Mouse (Mus musculus) ovary, postnatal 14 days (tissue): ENCODE measurements around the gene Card14.
"Not testable (repeated sequence)": the region's sequence is repeated elsewhere in the genome, so short reads cannot be mapped to it uniquely, and the experiment has no call there.

ENCODE experiments used
- DNase-seq: peaks from one replicate; pipeline ENCODE4 v3.0.0; 2022; ENCODE audit warnings: low spot score

Card14 gene

DNA sequence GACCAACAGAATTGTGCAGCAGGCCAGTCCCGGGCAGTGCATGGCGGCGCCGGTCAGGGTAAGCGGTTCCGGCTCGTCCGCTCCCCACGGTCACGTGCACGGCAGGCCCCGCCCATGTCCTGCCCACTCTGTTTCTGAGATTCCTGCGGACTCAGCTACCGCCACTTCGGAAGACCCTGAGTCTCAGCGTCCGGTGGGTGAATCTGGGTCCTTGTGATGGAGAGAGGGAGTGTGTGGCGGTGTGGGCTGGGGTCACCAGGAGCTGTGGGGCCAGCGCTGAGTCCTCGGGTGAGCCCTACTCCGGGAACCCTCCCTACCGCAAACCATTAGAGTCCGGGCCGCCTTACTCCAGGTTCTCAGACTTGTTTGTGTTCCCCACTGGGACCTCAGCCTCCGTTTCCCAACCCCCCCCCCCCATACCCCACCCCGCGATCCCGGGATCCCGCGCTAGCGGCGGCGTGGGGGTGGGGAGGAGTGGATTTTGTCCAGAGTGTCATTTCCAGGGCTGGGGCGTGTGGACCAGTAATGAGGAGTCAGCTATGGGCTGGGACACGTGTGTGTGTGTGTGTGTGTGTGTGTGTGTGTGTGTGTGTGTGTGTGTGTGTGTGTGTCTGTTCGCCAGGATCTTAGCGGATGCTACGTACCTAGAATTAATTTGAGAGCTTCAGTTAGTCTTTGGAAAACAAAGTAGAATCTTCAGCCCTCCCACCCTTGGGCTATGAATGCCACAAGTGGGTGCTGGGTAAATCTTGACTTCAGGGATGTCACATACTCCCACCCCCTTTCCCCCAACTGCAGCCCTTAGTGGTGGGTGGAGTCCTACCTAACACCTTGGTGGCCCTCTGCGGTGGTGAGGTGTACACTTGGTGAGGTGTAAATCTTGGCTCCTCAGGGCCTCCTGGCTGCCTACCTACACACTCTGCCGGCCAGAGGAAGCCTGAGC is 48.1 kb downstream of the Card14 start, which contains the start of the genes Sgsh and Slc26a11:
Gene Sgsh (minus strand): TSS at position 94 of the 943 bp plus-strand sequence.
Gene Slc26a11 (plus strand): TSS at position 115 of the 943 bp plus-strand sequence.
- DNase-seq = peak; percentile 81

DNA sequence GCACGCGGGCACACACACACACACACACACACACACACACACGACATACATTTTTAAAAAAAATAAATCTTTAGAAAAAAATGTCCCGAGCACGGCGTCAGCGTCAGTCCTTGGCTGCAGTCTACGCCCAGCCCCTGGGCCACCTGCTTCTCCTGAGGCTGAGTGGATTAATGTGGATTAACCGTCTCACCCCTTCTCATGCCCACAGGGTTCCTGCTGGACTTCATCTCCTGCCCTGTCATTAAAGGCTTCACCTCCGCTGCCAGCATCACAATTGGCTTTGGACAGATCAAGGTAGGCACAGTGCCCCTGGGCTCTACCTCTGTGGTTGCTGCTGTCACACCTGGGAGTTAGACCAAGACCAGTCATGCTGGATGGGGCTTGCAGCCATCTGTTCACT is 51.5 kb downstream of the Card14 start:
- no peak for DNase-seq

DNA sequence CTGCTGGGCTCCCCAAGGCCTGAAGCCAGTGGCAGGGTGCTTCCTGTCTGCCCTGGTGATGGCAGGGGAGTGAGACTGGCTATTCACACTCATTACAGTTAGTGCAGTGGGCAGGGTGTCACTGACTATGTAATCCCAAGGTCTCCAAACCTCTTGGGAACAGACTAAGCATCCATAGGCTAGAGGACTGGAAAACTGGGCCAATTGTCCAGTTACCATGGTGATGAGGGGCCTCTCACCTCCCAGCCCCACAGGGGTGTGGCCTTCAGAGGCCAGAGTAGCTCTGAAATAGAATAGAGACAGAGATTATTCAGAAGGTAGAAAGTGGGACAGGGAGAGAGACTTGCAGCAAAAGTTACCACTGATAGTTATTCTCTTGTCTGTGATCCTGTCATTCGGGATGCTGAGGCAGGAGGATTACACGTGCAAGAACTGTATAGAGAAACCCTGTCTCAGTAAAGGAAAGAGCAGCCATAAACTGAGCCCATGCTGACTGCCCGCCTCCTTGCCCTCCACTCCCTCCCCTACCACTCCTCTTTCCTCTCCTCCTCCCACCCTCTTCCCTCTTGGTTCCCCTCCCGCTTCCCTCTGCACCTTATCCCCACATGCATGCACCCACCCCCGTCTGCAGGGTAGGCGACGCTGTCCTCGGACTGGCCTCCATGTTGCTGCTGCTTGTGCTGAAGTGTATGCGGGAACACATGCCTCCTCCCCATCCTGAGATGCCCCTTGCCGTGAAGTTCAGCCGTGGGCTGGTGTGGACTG is 55.4 kb downstream of the Card14 start:
- DNase-seq = no peak

DNA sequence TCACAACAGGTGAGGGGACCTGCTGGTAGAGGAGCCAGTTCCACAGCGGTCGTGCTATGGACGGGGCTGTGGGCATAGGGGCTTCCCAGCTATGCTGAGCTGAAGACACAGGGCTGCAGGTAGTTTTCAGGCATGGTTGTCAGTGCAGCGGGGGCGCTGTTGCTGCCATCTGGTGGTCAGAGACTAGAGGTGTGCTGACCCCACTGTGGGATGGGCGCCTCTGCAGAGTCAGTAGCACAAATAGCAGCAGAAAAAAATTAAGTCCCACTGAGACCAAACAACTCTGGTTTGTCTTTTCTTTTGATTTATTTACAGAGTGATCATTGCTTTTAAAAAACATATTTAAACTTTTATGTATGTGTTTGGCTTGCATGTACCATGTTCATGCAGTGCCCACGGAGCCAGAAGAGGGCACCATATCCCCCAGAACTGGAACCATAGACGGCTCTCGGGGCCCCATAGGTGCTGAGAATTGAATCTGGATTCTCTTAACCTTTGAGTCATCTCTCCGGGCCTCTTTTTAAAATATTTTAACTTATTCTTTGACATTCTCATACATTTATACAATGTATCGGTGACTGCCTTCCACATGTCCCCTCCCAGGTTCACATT is 56.1 kb downstream of the Card14 start:
- DNase-seq = peak; percentile 64

DNA sequence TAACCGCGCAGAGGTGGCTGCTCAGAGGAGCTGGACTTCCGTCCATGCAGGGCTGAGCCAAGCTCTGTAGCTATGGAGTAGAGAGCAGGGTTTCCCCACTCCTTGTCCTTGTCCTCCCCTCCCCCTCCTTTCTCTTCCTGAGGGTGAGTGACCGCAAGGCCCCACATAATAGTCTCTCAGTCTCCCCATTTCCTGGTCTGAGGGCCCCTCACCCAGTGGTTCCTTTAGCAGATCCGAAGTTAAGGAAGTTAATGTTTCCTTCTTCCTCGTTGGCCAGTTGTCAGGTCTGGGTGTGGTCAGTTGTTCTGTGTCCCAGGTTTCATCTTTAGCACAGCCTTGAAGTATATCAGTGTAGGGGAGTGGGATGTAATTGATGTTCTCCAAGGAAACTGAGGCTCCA is 67.9 kb downstream of the Card14 start:
- DNase-seq = no peak

DNA sequence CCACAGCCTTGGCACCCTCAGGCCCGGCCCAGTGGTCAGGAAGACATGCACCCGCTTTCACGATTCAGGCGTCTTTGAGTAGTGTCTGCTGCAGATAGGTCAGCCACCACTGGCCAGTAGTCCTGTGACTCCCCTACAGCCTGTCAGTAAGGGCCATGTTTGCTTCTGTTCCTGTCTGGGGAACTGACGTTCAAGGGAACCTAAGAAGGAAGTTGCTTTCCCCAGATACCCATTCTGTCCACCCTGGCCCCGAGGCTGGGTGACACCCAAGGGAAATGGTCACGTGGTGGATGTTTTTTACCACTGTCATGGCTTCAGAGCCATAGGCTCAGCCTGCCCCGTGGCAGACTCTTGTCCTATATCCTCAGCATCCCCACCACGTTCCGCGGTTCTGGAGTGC is 69.8 kb downstream of the Card14 start:
- DNase-seq = no peak

DNA sequence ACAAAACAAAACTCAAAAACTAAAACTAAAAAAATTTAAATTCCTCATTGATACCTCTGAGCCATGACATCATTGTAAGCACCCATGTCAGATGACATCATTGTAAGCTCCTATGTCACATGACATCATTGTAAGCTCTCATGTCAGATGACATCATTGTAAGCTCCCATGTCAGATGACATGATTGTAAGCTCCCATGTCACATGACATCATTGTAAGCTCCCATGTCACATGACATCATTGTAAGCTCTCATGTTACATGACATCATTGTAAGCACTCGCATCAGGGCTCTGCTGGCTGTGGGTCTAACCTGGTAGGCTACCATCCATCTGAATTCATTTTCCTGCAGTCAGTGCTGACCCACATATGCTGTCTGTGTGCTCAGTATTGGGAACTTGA is 71.0 kb downstream of the Card14 start:
- DNase-seq = no peak

DNA sequence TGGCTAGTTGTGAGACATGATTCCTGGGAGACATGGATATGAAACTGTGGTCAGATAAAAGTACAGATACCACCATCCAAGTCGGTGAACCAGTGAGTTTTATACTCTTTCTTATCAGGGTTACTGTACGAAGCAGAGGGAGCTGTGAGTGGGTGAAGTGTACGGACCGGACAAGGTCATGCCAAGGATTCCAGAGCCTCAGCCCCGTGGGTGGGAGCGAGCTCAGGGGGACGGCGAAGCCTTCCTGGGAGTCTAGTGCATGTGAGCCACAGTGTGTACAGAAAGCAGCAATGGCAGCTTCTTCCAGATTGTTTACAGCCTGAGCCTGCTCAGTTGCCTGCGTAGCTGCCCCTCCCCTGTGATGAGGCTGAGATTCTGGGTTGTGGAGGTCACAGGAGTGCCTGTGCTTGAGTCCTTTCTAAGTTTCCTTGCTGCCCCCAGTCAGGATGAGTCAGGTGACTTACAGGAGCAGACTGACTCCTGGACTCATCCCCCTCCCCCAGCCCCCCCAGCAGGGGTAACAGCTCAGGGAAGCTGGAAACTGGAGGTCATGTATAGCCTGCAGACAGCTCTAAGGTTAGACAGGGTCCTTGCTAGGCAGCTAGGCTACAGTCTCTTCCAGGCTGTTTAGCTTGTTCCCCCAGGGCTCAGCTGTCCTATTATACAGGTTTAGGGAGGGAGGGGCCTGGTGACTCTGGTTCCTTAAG is 74.2 kb downstream of the Card14 start:
- DNase-seq = no peak

DNA sequence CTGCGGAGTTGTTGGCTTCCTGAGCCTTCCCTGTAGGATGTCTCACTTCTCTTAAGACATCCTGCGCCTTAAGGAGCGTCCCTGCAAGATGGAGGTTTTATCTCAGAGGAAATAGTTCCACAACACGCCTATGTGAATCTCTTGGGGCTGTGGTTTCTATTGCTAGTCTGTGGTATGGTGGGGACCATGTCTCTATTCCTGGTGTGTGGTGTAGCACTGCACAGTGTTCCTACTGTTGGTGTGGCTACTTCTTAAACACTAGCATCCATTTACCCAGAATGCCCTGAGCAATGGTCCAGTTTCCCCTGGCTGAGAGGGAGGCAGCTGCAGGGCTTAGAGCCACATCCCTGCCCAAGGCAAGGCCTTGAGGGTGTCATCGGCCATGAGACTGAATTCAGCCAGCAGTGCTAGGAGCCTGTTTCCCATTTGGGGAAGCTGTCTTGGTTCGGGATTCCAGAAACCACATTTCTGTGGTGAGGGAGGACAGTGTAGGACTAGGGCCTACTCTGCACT is 74.8 kb downstream of the Card14 start:
- no peak for DNase-seq

DNA sequence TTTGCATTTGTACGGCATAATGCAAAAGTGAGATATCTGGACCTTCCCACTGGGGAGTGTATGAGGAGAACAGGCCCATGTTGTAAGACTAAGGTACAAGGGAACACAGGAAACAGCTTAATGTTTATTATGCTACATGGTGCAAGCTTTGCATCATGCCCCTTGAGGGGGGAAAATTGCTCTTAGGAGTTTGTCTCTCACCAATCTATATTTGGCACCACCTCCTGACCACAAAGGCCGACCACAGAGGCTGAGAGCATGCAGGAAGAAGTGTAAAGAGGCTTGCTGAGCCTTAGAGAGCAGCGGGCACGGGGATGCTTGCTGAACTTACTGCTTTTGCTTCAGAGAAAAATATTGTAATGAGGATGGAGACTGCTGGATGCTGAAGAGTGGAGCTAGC is 77.3 kb downstream of the Card14 start:
- DNase-seq = no peak

DNA sequence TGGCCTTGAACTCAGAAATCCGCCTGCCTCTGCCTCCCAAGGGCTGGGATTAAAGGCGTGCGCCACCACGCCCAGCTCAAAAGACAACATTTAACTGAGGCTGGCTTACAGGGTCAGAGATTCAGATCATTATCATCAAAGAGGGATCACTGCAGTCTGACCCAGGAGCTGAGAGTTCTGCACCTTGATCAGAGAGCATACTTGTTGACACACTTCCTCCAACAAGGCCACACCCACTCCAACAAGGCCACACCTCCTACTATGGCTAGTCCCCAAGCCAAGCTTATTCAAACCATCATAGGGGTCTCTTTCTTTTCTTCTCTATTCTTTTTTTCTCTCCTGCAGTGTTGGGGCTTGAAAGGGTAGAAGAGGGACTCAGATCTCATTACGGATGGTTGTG is 78.7 kb downstream of the Card14 start:
- DNase-seq = no peak

DNA sequence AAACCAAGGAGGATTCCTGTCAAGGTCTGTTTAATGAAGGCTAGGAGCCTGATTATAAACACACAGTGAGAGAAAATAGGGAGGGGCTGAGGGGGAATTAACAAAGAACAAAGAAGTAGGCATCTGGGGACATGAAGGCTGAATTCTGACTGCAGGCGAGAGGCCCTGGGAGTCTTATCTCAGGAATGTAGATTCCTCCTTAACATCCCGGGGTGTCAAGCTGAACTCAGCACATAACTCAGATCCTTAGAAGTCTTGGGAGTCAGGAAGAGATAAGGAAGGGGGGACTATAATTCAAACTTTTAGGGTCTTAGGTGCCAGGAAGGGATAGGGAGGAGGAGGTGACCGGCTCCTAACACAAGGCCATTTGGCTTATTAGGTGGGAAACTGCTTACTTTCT is 79.7 kb downstream of the Card14 start:
- DNase-seq = not testable (repeated sequence)

DNA sequence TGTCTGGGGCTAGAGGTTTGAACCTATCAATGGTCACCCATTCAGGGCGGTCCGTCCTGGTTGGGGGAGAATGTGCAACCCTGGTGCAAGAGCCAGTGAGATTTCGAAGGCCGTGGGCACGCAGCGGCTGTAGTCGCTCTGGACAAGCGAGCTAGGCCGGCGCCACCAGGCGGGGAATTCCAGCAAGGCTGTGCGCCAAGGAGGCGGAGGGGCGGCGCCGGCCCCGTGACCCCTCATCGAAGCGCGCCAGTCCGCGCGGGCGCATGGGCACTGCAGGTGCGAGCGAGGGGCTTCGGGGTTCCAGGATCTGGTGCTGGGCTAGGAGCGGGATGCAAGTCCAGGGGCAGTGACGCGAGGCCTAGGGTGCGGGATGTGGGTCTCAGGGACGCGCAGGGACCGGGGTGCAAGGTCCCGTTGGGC is 82.3 kb downstream of the Card14 start:
- DNase-seq = peak; percentile 77

DNA sequence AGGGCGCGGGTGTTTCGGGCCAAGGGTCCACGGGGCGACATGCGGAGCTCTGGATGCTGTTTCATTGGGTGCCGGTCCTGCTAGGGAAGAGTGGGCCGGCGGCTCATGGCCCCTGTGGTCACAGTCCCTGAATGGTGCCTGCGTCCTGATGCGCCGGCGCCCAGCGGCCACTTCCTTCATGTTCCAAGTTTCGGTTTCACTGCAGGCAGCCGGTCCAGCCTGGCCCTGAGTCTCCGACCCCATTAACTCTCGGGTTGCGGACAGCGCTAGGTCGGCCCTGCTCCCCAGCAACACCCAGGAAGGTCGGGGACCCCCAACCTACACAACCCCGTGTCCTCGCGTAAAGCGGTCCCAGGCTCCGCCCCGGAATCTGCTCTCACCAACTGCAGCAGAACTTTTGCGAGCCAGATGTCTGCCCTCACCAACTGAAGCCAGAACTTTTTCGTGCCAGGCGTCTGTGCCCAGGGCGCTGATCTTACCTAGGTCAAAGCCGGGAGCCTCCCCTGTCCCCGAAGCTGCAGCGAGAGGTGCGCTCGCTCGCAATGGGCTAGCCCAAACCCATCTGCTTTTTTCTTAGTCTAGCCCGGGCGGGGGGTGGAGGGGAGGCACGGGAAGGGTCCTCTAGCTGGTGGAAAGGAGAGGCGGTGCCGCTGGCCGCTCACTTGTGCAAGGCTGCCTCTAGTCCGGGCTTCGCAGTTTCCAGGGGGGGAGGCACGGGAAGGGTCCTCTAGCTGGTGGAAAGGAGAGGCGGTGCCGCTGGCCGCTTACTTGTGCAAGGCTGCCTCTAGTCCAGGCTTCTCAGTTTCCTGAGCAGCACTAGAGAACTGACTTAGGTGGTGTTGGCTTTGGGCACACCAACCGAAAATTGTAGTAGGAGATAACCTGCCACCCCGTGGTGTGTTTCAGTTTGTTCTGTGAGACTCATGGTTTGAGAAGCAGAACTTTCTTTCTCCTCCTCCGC is 83.0 kb downstream of the Card14 start:
- peak; percentile 56 for DNase-seq

DNA sequence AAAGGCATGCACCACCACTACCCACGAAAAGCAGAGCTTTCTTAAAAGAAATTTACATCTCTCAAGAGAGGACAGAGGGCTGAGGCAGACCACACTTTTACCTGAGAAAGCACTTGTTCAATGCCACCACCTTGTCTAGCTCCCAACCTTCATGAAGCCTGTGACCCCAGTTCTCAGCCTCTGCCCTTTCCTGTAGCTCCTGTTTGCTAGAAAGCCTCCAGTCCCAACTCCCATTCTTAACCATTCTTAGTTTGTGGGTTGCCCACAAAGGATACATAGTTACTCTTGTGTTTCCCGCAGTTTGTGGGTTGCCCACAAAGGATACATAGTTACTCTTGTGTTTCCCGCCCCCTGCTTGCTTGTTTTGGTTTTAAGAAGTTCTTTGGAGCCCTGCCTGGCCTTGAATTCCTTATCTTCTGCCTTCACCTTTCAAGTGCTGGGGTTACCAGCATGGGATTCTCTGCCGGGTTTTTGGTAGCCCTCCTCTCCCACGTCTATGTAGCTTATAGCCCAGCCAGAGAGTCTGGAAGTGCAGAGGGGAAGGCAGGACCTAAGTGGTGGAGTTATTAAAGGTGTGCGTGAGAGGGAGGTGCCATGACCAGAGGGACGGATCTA is 83.9 kb downstream of the Card14 start:
- DNase-seq = no peak

DNA sequence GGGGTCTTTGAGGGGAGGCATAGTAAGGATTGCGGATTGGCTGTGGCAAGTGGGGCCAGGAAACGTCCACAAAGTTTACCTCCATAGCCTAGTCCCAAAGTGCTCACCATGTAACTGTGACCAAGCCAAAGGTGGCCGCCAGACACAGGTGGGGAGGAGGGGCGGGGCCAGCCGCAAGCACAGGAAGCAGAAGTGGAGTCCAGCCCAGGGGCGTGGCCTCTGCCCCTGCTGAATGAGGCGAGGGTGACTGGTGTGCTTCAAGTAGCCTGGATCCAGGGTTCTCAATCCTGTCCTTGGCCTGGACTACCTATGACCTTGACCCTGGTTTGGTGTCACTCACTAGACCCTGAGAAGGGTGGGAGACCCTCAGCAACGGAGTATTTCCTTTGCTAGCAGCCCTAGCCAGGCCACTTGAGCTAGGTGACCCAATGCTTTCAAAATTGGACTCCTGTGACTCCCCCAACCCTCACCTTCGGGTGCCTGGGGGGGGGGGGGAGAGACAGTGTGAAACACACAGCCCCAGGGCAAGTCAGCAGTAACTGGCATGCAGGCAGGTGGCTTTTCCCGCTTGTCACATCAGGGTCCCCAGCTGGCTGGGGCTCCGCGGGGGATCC is 84.5 kb downstream of the Card14 start:
- DNase-seq = peak; percentile 45

DNA sequence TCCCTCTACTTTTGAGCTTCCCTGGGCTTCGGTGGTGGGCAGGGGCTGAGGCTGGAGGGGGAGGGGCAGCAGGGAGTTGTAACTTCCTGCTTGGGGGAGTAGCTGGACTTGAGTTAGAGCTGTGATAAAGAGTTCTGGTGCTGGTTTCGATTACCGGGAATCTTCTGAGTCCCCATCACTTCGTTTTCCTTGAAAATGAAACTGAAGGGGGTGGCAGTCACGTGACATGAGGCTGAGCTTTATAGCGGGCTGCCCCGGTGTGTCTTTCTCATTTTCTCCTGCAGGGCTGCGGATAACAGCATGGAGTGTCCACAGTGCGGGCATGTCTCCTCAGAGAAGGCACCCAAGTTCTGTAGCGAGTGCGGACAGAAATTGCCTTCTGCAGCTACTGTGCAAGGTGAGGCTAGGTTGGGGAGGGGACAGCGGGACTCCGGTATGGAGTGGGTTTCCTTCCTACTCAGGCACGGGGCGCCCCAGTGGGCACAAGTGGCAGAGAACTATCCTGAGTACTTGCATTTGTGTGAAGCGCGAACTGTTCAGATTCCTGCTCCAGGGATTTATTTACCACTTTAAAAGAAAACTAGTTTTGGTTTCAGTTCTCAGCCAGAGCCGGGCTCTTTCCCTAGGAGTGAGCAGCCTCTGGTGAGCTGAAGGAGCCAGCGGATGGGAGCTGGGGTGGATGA is 85.4 kb downstream of the Card14 start, which contains the start of gene Rnf213:
Gene Rnf213 (plus strand): TSS at position 301 of the 683 bp plus-strand sequence.
- DNase-seq = peak; percentile 59

DNA sequence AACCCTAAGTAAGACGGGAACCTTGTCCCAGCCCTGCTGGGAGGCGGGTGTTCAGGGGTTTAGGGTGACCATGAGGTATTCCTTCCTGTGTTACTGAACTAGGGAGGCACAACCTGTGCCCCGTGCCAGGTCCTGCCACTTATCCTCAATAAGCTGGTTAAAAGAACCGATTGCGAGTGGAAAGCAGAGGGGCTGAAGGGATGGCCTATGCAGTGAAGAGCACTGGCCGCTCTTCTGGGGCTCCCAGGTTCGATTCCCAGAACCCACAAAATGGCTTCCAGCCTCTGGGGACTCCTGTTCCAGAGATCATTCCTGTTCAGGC is 85.9 kb downstream of the Card14 start:
- DNase-seq = no peak

DNA sequence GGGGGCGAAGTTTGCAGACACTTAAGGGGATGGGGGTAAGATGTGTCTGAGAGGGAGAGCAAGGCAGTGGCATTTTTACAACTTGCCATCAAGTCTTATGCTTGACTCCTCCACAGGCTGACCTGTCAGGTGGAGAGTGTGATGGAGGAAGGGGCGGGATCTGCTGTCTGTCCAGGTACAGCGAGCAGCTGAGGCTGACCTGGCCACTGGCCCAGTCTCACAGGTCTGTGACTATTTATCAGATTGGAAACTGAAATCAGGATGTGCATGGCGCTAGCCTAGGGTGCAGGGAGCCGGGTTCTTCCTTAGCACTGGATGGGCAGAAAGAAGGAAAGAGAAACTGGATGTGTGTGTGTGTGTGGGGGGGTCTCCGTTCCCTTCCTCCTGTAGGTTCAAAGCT is 86.6 kb downstream of the Card14 start:
- DNase-seq = no peak
